Mouse (Mus musculus) frontal cortex, postnatal 10 days (tissue): ENCODE data around the gene Psen1.
A peak's percentile ranks its signal among the peaks of the same experiment; 100 is the strongest.

ENCODE experiments used
- DNase-seq, 2 experiments: peaks; one replicate each; pipeline ENCODE4 v3.0.0; 2022; ENCODE audit warnings: low spot score in 2 of 2, mixed read lengths in 1 of 2

Psen1 gene

DNA sequence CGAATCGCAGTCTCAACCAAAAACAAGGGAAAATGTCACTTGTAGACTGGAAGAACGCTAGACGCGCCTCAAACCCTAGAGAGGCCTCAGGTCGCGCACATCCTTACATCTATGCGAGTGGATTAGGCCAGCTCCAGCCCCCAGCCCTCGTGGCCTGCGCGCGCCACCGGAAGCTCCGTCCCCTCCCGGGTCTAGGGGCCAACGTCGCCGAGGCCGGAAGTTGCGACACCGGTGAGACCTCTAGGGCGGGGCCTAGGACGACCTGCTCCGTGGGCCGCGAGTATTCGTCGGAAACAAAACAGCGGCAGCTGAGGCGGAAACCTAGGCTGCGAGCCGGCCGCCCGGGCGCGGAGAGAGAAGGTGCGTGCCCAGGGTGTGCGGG, at the start of gene Psen1:
Gene Psen1, plus strand, starts transcription at position 219 of the 382 bp plus-strand sequence.
- DNase-seq, result peak; percentile 90 to 92

DNA sequence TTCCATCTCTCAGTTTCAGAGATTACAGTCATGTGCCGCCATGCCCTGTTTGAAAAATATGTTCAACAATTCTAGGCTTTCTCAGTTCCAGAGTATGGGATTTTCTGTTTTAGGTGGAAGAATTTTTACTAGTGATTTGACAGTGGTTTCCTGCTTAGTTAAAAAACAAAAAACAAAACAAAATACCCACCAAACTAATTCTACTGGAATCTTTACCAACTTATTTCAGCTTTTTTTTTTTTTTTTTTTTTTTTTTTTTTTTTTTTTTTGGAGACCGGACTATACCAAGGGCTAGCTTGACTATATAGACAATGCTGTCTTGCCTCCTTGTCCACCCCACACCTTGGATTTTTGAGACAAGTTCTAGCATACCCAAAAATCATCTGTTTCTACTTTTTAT, 46.7 kb upstream of the Psen1 start:
- DNase-seq, result no peak

DNA sequence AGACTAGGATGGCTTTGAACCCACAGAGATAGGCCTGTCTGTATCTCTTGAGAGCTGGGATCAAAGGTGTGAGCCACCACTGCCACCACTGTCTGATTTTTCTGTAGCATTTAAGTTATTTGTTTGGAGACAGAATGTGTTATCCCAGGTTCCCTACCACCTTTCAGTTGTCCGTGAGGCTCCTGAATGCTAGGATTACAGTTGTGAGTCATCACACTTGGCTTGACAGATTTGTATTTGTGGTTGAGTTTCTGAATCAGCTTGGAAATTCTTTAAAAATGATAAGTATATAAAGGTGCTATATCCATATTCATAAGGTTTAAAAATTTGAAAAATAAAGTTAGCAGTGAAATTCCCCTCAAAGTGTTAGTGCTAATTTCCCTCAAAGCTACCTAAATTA, 44.8 kb upstream of the Psen1 start:
- DNase-seq, result no peak

DNA sequence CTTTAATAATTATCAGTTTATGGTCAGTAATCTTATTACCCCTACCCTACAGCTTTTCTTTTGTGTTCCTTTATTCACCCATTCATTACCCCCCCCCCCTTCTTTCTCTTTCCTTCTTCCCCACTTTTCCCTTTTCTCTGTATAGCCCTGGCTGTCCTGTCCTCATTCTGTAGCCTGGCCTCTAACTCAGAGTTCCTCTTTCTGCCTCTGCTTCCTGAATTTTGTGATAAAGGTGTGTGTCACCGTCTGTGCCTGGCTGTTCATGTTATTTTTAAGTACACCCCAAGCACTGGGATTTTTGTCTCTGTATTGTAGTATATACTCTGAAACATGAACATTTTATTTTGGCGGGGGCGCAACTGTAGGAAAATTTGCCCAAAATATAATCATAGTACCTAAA, 37.6 kb upstream of the Psen1 start:
- no peak for DNase-seq

DNA sequence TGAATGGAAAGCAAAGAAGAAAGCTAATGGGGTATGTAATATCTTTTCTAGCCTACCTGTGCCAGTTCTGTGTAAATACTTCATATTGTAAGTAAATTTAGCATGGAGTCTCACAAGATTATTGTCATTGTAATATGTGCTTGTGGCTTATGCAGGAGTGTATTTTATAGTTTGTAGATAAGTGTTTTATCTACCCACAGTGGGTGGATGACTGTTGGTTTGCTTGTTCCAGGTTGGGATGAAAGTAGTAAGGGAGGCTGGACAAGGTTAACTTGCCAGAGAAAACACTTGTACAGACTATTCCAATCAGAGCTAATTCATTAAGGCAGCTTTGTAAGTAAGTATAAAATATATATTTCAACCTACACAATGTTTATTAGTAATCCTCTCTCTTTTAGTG, 36.5 kb upstream of the Psen1 start:
- no peak for DNase-seq

DNA sequence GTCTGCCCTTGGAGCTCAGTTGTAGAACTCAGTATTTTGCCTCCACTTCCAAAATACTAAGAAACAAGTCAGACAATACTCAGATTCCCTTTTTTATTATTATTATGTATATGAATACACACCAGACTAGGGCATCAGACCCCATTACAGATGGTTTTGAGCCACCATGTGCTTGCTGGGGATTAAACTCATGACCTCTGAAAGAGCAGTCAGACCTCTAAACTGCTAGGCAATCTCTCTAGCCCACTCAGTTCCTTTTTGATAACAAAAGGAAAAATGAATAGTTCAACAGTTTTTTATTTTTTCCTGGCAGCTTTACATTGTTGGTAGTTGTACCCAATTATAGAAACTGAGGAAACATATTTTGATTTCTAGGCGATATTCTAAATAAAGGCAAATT, 2.5 kb upstream of the Psen1 start:
- DNase-seq, result no peak

DNA sequence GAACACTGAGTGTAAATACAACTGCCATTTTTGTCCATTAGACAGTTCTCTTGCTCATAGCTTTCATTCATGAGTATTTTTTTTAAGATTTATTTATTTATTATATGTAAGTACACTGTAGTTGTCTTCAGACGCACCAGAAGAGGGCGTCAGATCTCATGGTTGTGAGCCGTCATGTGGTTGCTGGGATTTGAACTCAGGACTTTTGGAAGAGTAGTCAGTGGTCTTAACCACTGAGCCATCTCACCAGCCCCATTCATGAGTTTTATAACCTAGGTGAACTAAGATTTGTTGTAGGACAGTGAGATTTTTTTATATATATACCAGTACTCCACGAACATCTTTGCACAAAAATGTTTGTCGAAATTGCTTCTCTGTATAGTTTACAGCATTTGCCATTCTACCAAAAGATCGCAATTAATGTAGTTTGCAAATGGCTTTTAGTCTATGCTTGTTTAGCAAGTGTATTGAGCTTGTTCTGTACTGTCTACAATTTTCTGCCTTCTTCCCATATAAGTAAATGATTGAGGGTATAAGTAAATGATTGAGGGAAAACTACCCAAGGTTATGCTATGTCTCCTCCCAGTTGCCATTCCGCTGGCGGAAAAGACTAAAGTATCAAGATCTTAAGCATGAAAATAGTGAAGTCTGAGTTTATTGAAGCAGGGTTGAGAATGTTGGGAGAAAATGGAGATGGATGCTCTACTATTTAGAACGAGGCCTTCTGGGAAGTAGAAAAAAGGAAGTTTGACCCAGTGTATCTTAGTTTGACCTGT, 1.2 kb upstream of the Psen1 start:
- no peak for DNase-seq

DNA sequence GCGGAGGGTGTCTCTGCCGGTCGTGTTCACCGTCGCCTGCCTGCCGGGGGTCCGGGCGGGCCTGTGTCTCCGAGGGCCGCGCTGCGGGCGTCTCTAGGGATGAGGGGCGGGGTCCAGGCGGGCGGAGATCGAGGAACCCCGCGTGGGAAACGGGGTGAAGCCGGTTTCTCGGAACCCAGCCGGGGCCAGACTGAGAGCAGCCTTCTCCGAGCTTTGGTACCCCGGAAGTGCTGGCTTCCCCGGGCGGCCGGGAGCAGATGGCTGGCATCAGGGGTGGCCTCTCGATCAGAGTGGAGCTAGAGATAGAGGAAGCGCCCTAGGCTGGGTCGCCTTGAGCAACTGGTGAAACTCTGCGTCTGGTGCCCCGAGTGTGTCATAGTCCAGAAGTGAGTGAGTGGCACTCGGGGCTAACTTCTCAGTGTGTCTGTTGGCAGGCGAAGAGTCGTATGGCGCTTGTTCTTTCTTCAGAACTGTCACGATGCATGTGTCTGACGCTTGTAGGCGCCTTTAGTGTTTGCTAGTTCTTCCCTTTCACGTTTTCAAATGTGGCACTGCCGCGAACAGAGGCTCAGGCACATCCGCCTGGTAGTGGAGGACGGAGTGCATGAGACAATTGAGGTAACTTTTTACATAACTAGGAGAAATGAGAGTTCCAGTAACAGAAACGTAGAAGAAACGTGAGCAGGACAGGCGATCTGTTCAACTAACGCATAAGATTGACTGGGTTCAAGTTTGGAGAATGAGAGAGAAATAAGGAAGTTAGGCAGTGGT, 549 bp downstream of the Psen1 start:
- DNase-seq, result peak in 1 of 2 experiments; percentile 37

DNA sequence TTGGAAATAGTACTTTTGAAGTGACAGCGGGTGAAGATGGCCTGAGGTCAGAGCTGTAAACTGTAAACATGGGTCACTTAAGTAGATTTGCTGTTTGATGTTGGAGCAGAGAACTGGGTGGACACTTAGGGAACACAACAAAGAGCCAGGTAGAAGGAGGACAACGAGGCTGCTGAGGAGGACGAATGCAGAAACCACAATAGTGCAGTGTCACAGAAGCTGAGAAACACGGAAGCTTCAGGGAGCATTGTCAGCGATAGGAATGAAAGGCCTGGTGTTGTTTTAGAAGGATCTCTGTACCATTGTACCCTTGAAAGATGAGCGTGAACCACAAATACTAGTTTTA, 1.1 kb downstream of the Psen1 start:
- DNase-seq, result no peak

DNA sequence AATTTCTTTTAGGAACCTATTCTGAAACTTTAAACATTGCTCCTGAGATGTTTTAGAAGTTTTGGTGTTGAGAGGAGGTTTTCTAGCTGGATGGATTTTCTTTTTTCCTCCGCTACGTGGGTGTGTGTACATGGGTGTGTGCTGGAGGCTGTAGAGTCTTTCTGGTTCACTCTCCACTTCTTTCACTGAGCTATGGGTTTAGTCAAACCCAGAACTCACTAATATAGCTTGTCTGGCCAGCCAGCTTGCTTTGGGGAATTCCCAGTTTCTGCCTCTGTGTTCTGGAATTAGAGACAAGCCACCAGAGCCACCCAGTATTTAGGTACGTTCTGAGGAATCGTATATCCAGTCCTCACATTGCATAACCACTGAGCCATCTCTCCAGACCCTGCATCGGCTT, 6.1 kb downstream of the Psen1 start:
- no peak for DNase-seq

DNA sequence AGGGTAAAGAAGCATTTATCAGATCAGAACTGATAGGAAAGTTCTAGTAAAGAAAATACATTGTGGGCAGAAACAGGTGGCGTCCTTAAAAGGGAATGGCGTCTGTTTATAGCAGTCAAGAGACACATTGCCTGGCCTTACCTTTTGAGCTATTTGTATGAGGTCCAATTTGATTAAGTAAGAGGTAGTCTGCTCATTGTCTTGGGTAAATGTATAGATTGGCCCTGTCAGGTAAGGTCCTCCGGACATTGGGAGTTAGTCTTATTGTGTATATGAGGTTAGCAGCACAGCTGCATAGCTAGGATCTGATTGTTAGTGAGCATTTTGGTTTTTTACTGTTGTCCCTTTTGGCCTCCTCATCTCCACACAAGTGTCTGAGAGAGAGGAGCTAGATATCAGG, 6.7 kb downstream of the Psen1 start:
- DNase-seq, result no peak

DNA sequence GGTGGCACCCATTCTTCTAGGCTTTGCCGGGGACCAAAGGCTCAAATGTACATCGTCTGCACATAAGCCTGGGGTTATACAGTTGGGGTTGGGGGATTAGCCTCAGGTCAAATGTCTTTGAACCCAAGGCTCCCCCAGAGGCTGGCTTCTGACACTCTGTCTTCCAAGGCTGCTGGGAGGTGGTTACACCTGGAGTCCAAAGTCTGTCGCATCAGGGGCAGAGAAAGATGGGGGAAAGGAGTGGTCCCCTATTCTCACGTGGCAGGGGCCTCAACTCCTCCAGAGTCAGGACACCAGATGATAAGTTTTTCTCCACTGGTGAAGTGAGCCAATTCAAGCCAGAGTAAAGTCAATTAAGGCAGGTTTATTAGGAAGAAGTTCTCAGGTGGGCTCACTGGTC, 10.7 kb downstream of the Psen1 start:
- DNase-seq, result no peak

DNA sequence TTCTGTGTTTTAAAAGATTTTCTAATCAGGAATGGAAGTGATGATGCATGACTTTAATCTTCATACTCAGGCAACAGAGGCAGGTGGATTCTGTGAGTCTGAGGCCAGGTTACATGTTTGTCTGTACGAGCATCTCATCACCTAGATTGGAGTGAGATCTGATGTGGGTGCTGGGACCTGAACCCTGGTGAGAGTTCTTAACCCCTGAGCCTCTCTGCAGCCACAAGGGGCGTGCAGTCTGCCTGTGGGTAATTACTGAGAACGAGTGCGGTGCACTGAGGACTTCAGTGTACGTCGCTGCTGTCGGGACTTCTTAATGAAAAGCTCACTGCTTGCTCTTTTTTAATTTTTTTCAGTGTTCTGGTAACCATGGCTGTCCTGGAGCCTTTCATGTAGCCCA, 13.7 kb downstream of the Psen1 start:
- DNase-seq, result no peak

DNA sequence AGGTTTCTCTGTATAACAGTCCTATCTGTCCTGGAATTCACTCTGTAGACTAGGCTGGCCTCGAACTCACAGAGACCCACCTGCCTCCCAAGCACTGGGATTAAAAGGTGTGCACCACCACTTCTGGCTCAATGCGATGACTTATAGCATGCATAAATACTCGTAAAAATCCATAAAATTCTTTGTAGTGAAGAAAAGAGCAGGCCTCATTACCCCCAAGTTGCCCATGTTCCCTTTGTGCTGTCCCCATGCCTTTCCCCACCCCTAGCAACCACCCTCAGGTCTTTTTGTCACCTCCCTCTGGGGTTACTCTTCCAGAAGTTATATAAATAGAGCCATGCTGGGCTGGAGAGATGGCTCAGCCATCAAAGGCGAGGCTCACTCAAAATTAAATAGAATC, 14.8 kb downstream of the Psen1 start:
- DNase-seq, result no peak

DNA sequence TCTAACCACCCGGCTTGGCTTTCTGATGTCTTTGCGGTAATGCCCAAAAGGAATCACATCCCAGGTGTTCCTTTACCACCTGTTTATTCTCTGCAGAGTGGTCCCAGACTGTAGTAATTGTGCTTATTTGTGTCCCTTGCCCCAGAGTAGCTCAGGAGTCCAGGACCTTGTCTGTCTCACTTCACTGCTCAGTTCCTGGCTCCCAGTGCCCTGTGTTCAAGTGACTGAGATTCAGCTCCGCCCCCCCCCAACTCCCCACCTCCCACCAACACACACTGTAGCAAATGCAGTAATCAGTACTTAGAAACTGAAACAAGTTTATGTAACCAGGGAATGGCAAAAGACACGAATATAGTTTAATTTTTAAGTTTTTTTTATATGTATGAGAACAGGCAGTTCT, 19.0 kb downstream of the Psen1 start:
- DNase-seq, result no peak

DNA sequence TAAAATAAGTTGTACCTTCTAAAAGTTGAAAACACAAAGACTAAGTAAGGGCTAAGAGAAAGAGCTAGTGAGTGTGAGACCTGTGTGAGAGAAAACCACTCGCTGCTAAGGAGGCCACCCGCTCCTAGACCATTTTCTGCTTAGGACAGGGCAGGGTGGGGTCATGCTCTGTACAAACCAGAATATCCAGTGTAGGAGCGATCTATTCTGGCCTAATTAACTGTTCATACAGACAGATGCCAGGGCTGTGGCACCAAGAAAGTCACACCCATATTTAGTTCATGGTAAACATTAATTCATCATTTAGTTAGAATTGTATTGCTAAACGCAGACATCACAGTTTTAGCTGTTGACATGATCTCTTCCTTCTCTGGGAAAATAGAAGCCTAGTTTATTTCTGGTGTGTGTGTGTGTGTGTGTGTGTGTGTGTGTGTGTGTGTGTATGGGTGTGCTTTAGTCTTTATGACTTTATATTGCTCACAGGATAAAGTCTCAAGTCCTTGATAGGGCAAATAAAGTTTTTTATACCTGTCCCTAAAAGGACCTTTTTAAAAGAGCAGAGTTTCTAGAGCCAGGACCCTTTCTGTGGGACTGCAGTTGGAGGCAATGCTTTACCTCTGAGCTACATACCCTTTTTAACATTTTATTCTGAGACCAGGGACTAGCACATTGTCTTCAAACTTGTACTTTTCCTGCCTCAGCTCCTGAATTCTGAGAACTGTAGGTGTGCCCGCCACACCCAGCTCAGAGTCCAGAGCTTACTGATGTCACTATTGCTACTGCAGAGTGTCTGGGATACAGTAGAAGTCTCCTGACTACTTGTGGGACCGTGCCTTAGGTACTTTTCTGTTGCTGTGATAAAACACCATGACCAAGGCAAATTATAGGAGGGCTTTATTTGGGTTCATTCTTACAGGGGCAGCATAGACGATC, 20.5 kb downstream of the Psen1 start:
- no peak for DNase-seq

DNA sequence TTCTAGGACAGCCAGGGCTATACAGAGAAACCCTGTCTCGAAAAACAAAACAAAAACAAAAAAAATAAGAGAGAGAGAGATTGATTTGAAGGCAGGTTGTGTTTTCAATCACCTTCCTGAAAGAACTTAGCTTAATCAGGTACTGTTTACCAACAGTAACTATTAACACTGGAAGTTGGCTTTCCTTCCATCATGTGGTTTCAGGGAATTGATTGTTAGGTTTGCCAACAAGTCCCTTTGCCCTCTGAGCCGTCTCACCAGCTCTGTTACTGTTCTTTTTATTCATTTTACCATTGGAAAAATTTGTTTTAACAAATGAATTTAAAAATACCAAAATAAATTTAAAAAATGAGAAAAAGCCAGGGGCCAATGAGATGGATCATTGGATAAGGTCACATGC, 22.0 kb downstream of the Psen1 start:
- DNase-seq, result no peak

DNA sequence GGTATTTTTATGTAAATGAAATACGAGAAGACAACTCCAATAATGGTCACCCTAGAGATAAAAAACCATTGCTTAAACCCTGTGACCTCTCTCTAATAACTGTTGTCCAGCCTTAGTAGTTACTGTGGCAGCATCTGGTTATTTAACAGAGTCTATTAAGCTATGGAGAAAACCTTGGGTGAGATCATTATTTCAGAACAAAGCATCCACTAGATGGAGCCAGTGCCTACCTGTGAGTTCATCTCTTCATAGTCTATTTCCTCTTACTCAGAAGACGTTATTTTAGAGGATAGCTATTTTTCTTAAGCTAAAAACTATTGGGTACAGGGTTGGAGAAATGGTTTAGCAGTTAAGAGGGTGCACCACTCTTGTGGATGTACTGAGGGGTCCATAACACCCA, 25.8 kb downstream of the Psen1 start:
- no peak for DNase-seq

DNA sequence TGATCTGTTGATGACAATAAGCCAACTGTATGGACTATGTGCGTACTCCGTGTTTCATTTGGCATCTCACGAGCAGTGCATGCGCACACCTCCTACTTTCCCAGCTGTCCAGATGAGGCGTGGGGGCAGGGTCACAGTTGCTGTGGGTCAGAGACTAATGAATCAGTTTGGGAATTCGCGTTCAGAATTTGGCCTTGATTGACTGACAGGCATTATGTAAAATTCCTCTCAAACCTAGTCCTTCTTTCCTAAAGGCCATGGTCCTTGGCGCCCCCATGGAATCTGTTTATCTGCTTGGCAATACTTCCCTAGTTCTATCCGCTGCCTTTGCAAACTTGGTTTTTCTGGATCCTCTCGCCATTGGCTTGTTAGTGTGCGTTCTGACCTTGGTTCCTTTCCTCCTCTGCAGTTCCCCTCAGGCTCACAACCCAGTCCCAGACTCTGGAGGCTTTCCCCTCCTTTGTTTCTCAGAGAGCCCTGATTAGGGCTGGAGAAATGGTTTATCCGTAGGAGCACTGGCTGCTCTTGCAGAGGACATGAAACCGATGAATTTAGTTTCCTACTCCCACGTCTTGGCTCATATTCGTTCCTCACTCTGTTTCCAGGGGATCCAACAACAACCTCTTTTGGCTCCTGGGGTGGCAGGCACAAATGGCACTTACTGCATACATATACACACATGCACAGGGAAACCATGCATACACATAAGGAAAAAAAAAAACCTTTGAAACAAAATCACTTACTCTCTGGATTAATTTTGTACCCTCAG, 28.6 kb downstream of the Psen1 start:
- no peak for DNase-seq

DNA sequence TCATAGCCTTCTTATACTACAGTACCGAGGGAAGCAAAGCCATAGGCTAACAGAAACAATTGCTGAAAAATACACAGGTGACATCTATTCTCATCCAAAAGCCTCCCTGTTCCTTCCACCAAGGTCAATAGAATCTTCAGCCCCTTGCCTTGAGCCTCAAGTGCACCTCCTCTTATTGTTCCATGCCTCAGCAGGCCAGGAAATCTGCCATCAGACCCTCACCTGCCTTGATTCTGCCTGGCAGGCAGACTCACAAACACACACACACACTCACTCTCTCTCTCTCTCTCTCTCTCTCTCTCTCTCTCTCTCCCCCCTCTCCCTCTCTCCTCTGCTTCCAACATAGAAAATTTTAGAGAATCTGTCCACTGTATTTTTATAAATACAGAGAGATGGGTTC, 31.5 kb downstream of the Psen1 start:
- no peak for DNase-seq

DNA sequence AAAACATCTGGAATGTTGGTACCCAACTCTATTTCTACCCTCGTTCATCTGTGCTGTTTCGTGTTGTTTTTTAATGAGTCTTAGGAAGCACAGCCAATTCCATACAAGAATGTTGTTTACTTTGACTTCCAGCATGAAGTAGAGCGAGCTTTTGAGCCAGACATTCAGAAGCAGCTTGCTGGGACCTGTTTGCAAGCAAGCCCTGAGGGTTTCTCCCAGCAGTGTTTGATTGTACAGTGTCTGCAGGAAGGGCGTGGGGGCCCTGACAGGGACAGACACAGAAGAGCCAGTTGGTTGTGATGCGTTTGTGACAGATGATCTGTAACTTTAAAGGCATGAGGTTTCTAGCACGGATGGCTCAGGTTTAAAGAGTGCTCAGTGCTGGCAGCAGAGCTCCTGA, 33.3 kb downstream of the Psen1 start:
- DNase-seq, result no peak

DNA sequence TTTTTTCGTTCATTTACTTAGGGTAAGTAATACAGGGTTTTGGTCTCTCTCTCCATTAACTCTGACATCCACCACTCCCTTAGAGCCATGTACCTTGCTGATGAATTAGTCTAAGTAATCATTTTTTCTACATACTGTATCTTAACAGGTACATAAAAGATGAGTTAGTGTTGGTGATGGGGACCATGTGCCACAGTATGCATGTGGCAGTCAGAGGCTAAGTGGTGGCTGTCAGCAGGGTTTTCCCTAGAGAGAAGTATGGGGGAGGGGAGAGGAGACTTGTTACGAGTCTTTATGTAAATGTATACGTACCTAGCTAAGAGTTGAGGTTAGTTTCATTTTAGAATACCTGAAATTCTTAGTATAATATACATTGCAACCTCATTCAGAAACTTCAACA, 35.1 kb downstream of the Psen1 start:
- no peak for DNase-seq
